ENCODE assay signal across 8 mouse cellular contexts in the genomic region with DNA sequence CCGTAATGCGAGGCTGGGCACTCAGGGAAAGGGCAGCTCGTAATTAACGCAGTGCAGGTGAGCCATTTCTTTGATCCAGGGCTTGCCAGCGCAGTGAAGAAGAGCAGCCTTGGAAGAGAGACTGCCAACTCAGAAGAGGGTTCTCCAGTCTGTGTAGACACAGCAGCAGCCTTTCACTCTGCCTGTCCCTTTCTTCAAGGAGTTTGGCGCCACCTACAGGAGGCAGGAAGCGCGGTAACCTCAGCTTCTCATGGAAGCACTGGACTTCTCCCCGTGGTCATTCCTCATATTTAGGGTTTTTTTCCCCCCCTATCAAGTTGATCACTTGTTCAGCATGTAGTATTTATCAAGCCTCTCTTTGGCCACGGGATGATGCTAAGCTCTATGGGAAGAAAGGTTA.
DNase-seq lines count a peak whose midpoint lies in the region; ATAC-seq lines count a peak whose summit lies in the region.

No protein-coding gene starts in this region.

- H3K36me3 ChIP-seq in forebrain, embryonic 16.5 days (ENCODE audit: control insufficient read depth, insufficient read depth) = no peaks in the 10 kb centered on the region
- H3K36me3 ChIP-seq in hindbrain, embryonic 11.5 days (ENCODE audit: control insufficient read depth, insufficient read depth, low read length) = no peaks in the 10 kb centered on the region

- ATAC-seq in forebrain, embryonic 16.5 days = peak; percentile 77
- no peak for ATAC-seq in hindbrain, embryonic 11.5 days (ENCODE audit: low FRiP score)
- peak; percentile 52; the same call in 1 of the 2 replicates for ATAC-seq in megakaryocyte, adult 5-6 weeks (ENCODE audit: poor library complexity, severe bottlenecking)

- WGBS in forebrain, embryonic 16.5 days = 22% methylated on average over 10 of the region's 10 CpGs
- 25% methylated on average over 10 of the region's 10 CpGs for WGBS in hindbrain, embryonic 11.5 days

- no peak overlapping the region for H3K4me2 ChIP-seq in forebrain, embryonic 16.5 days (ENCODE audit: low read length)
- H3K4me2 ChIP-seq in hindbrain, embryonic 11.5 days (replicated peaks; ENCODE audit: low read depth, low read length) = no peak overlapping the region

- peaks cover 26% of the 10 kb centered on the region for H3K4me1 ChIP-seq in forebrain, embryonic 16.5 days (replicated peaks; ENCODE audit: control insufficient read depth, insufficient read depth, low read length)
- no peaks in the 10 kb centered on the region for H3K4me1 ChIP-seq in hindbrain, embryonic 11.5 days (replicated peaks; ENCODE audit: control insufficient read depth, insufficient read depth, low read length)

- H3K27me3 ChIP-seq in forebrain, embryonic 16.5 days (replicated peaks; ENCODE audit: control insufficient read depth, insufficient read depth, low read length) = no peaks in the 10 kb centered on the region
- H3K27me3 ChIP-seq in hindbrain, embryonic 11.5 days (ENCODE audit: control insufficient read depth, insufficient read depth, low read length) = no peaks in the 10 kb centered on the region

- H3K9me3 ChIP-seq in forebrain, embryonic 16.5 days (ENCODE audit: control insufficient read depth, low read length) = no peaks in the 10 kb centered on the region
- no peaks in the 10 kb centered on the region for H3K9me3 ChIP-seq in hindbrain, embryonic 11.5 days (ENCODE audit: control insufficient read depth, low read length)

- no peak overlapping the region for H3K27ac ChIP-seq in forebrain, embryonic 16.5 days (ENCODE audit: low read length)
- H3K27ac ChIP-seq in hindbrain, embryonic 11.5 days (ENCODE audit: low read depth, low read length) = no peak overlapping the region

- DNase-seq in Muller cell, postnatal 12 days (ENCODE audit: inconsistent ontology term) = peak; percentile 77
- DNase-seq in c-Kit-positive CD71-positive TER-119-positive erythroid progenitor cells, embryonic 14.5 days (ENCODE audit: low spot score) = peak; percentile 20
- peak; percentile 88 for DNase-seq in hindbrain, embryonic 11.5 days (ENCODE audit: low spot score)
- DNase-seq in layer of hippocampus, postnatal 25 days (ENCODE audit: extremely low spot score in 1 of 2, low spot score in 1 of 2) = peak; percentile 61 to 81
- DNase-seq in right cerebral cortex, adult 18-20 months = peak; percentile 84
- peak; percentile 83 for DNase-seq in urinary bladder, postnatal 25 days (ENCODE audit: low spot score)

- no peak overlapping the region for H3K4me3 ChIP-seq in forebrain, embryonic 16.5 days (replicated peaks; ENCODE audit: low read length)
- H3K4me3 ChIP-seq in hindbrain, embryonic 11.5 days (ENCODE audit: low read depth, low read length) = no peak overlapping the region

- H3K9ac ChIP-seq in forebrain, embryonic 16.5 days (replicated peaks; ENCODE audit: low read depth, low read length) = no peak overlapping the region
- H3K9ac ChIP-seq in hindbrain, embryonic 11.5 days (ENCODE audit: low read depth, low read length) = no peak overlapping the region

Comparison
In these comparisons a context has a peak if more than half of its experiments do, and no peak if none do; other contexts are left out.
1. DNase-seq: peak in every context shown above with its lines; median percentile 88 in hindbrain, embryonic 11.5 days; 84 in right cerebral cortex, adult 18-20 months; 83 in urinary bladder, postnatal 25 days; 77 in Muller cell, postnatal 12 days; 71 in layer of hippocampus, postnatal 25 days; 20 in c-Kit-positive CD71-positive TER-119-positive erythroid progenitor cells, embryonic 14.5 days.